Mouse (Mus musculus): ENCODE measurements at regions not wholly inside any gene's neighbourhood (a gene's known extent, or its start where the extent isn't known, plus 50 kb on each side); places are given as distances from the start of the nearest gene placed in this dataset.

- peak; percentile 47 for DNase-seq (ENCODE audit: low read depth, low spot score)
These were observed 123.6 kb upstream of the Sptlc3 start for GRCm38 (mm10) chr2:139370070-139370469.

- no peak for DNase-seq (ENCODE audit: low read depth, low spot score)
These were observed 113.4 kb upstream of the Sptlc3 start for GRCm38 (mm10) chr2:139380285-139380684.

DNA sequence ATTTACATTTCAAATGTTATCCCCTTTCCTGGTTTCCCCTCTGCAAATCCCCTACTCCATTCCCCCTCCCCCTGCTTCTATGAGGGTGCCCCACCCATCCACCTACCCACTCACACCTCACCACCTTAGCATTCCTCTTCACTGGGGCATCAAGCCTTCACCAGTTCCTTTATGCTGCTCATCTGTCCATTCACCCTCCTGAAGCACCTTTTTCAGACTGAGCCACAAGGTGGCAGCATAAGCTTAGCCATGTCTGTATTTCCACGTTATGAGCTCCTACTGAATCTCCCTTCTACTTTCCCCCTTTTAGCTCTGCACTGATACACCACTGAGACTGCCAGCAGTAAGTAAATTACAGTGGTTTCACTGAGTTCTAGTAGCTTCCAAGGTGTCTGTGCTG is 112.1 kb upstream of the Sptlc3 start:
- peak; percentile 88 for DNase-seq (ENCODE audit: low read depth, low spot score)

- DNase-seq (ENCODE audit: low read depth, low spot score): no peak
These were observed 80.2 kb upstream of the Sptlc3 start for GRCm38 (mm10) chr2:139413559-139413958.

DNA sequence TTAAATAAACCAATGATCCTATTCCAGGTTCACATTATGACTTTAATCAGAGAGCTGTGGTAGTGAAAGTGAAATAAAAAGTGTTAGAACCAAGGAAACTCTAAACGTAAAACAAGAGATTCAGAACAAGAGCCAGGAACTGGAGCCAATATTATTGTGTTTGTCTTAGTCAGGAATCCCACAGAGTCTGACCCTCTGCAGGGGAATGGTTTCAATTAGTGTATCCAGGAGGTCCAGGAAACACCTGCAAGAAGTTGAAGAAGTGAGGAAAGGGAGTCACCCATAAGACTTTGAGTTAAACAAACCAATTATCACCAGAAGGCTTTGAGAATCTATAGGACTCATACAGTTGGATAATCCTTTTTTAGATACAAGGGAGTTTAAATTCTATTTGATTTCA is 76.2 kb upstream of the Sptlc3 start:
- DNase-seq (ENCODE audit: low read depth, low spot score): no peak

GRCm38 (mm10) chr2:139422678-139423077 is 71.0 kb upstream of the Sptlc3 start:
- no peak for DNase-seq (ENCODE audit: low read depth, low spot score)

DNA sequence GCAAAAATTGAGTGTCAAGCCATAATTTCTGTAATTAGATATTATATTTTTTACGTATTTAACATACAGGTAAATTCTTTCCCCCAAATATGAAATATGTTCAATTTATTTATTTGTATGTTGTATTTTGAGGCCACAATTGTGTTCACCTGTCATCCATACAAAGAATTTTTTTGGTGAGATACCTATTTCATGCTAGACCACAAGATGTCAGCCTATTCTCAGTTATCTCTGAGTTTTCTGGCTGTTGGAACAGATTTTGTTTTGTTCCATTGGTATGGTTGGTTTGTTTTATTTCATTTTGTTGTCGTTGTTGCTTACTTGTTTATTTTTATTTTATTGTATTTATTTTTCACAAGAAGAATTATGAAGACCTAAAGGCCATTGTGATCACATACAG is 70.3 kb upstream of the Sptlc3 start:
- no peak for DNase-seq (ENCODE audit: low read depth, low spot score)
